Comparison of ENCODE assay signal across 8 mouse cellular contexts in the genomic region with DNA sequence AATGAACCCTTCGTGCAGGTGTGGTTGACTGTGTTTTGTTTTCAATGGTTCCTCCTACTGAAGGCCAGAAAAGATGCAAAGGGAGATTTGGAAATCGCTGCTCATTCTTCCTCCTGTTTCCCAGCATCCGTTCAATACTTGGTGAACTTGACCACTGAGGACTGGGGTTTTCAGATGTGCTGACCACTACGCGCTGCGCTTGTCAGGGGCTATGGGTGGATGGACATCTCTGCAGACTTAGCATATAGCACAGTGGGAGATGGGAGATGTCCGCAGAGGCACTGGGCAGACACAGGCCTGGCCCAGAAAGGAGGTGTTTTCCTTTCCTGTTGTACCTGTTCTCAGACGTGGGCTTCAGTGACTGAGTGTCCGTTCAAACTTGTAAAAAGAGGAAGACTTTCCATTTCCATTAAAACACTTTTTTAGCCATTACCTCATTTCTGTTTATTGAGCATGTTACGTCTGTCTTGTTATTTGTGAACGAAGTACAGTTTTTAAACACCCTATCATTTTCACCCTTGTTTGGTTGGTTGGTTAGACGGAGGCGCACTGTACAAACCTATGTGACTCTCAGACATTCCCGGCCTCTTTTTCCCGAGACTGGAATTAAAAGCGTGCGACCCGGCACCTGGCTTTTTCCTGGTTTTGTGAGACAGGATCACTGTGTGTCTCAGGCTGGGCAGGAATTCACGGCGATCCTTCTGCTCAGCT. TPM values are rescaled to one million over a fixed set of nuclear protein-coding genes. Genes with fewer than 3 reads are reported as not detected.
DNase-seq lines count a peak whose midpoint lies in the region; ATAC-seq and TF ChIP-seq lines count a peak whose summit lies in the region.

No protein-coding gene starts in this region.

- no peaks in the 10 kb centered on the region for H3K36me3 ChIP-seq in kidney, adult 2 months (ENCODE audit: control insufficient read depth, insufficient read depth, low read length)
- no peaks in the 10 kb centered on the region; the same call in 1 of the 2 replicates for H3K36me3 ChIP-seq in embryonic facial prominence, embryonic 11.5 days (replicated peaks; ENCODE audit: control insufficient read depth, insufficient read depth, low read depth, low read length)
- H3K36me3 ChIP-seq in hindbrain, embryonic 15.5 days = peaks cover 19% of the 10 kb centered on the region
- peaks cover 41% of the 10 kb centered on the region for H3K36me3 ChIP-seq in midbrain, embryonic 13.5 days

- peaks cover 7% of the 10 kb centered on the region for H3K4me1 ChIP-seq in kidney, adult 2 months (ENCODE audit: control insufficient read depth, insufficient read depth, low read length)
- H3K4me1 ChIP-seq in embryonic facial prominence, embryonic 11.5 days (ENCODE audit: control insufficient read depth, insufficient read depth, low read length) = no peaks in the 10 kb centered on the region
- peaks cover 15% of the 10 kb centered on the region for H3K4me1 ChIP-seq in hindbrain, embryonic 15.5 days (replicated peaks)
- peaks cover 17% of the 10 kb centered on the region for H3K4me1 ChIP-seq in midbrain, embryonic 13.5 days (replicated peaks)

- no peaks in the 10 kb centered on the region for H3K27me3 ChIP-seq in kidney, adult 2 months (replicated peaks; ENCODE audit: control insufficient read depth, insufficient read depth, low read length)
- no peaks in the 10 kb centered on the region for H3K27me3 ChIP-seq in embryonic facial prominence, embryonic 11.5 days (ENCODE audit: control insufficient read depth, insufficient read depth, low read length)
- H3K27me3 ChIP-seq in hindbrain, embryonic 15.5 days = no peaks in the 10 kb centered on the region
- no peaks in the 10 kb centered on the region for H3K27me3 ChIP-seq in midbrain, embryonic 13.5 days

- 27% methylated on average over 20 of the region's 20 CpGs for WGBS in kidney, adult 2 months
- WGBS in embryonic facial prominence, embryonic 11.5 days = 34% methylated on average over 20 of the region's 20 CpGs
- 34% methylated on average over 20 of the region's 20 CpGs for WGBS in hindbrain, embryonic 15.5 days
- WGBS in midbrain, embryonic 13.5 days = 37% methylated on average over 20 of the region's 20 CpGs

- peak overlapping the region; percentile 87 for H3K4me3 ChIP-seq in kidney, adult 2 months (ENCODE audit: insufficient read depth, low read depth, low read length)
- peak overlapping the region; percentile 75 for H3K4me3 ChIP-seq in embryonic facial prominence, embryonic 11.5 days (ENCODE audit: low read depth, low read length)
- peak overlapping the region; percentile 70 for H3K4me3 ChIP-seq in hindbrain, embryonic 15.5 days
- peak overlapping the region; percentile 63 for H3K4me3 ChIP-seq in midbrain, embryonic 13.5 days (replicated peaks)

- no peak for TF ChIP-seq POLR2A in kidney, adult 2 months (IDR thresholded peaks at IDR 0.05; ENCODE audit: low read depth, low read length)

- no peak for DNase-seq in kidney, adult 2 months
- DNase-seq in kidney, postnatal 4 days = no peak
- no peak for DNase-seq in embryonic facial prominence, embryonic 11.5 days (ENCODE audit: low spot score)
- DNase-seq in urinary bladder, postnatal 25 days (ENCODE audit: low spot score) = no peak
- DNase-seq in spleen, postnatal 10 days (ENCODE audit: low spot score in 2 of 2) = no peak
- no peak for DNase-seq in right cerebral cortex, adult 18-20 months

- peak overlapping the region; percentile 93 for H3K4me2 ChIP-seq in embryonic facial prominence, embryonic 11.5 days (ENCODE audit: low read depth, low read length)
- H3K4me2 ChIP-seq in hindbrain, embryonic 15.5 days = peak overlapping the region; percentile 93
- peak overlapping the region; percentile 82 for H3K4me2 ChIP-seq in midbrain, embryonic 13.5 days (replicated peaks)

- no peak for TF ChIP-seq CTCF in kidney, adult 2 months (conservative IDR thresholded peaks at IDR 0.05; ENCODE audit: insufficient read depth, insufficient read length, low read depth, low read length)

- no peaks in the 10 kb centered on the region for H3K9me3 ChIP-seq in embryonic facial prominence, embryonic 11.5 days (replicated peaks; ENCODE audit: control insufficient read depth, low read length)
- H3K9me3 ChIP-seq in hindbrain, embryonic 15.5 days = no peaks in the 10 kb centered on the region
- H3K9me3 ChIP-seq in midbrain, embryonic 13.5 days = no peaks in the 10 kb centered on the region

- peak; percentile 51 for ATAC-seq in embryonic facial prominence, embryonic 11.5 days (replicated peaks; ENCODE audit: insufficient number of reproducible peaks, low FRiP score, low TSS enrichment, low read depth)
- peak; percentile 63; the same call in 1 of the 2 replicates for ATAC-seq in hindbrain, embryonic 15.5 days (ENCODE audit: low FRiP score, low read depth)
- peak; percentile 16; the same call in 1 of the 2 replicates for ATAC-seq in midbrain, embryonic 13.5 days

- peak overlapping the region; percentile 77 for H3K9ac ChIP-seq in embryonic facial prominence, embryonic 11.5 days (replicated peaks; ENCODE audit: low read length)
- peak overlapping the region; percentile 49 for H3K9ac ChIP-seq in hindbrain, embryonic 15.5 days
- peak overlapping the region; percentile 81 for H3K9ac ChIP-seq in midbrain, embryonic 13.5 days (replicated peaks)

- peak overlapping the region; percentile 62 for H3K27ac ChIP-seq in kidney, adult 2 months (ENCODE audit: insufficient read depth, low read depth, low read length)
- no peak overlapping the region for H3K27ac ChIP-seq in embryonic facial prominence, embryonic 11.5 days (replicated peaks; ENCODE audit: low read depth, low read length)
- peak overlapping the region; percentile 92 for H3K27ac ChIP-seq in hindbrain, embryonic 15.5 days (replicated peaks)
- H3K27ac ChIP-seq in midbrain, embryonic 13.5 days = peak overlapping the region; percentile 86

RNA-seq across cellular contexts. Expression of gene Mtg2, which starts 0.5 kb away (rescaled TPM):
- polyA plus RNA-seq in kidney, adult 2 months (2012; rRNA removed) = 24.3 and 26.2 TPM in 2 replicates
- polyA plus RNA-seq in embryonic facial prominence, embryonic 11.5 days (2014; fragmentation: Nextera tagmentation; extraction: Ambion mirVana) = 25.5 and 28.1 TPM in 2 replicates
- 30.3 and 34.8 TPM in 2 replicates for polyA plus RNA-seq in hindbrain, embryonic 15.5 days (2015; fragmentation: Nextera tagmentation; extraction: Ambion mirVana)
- 37.1 and 37.3 TPM in 2 replicates for polyA plus RNA-seq in midbrain, embryonic 13.5 days (2015; fragmentation: Nextera tagmentation; extraction: Ambion mirVana)

RNA-seq across cellular contexts. Expression of gene Ss18l1, which starts 27.6 kb away (rescaled TPM):
- polyA plus RNA-seq in kidney, adult 2 months (2012; rRNA removed) = 6.7 and 7.5 TPM in 2 replicates
- polyA plus RNA-seq in embryonic facial prominence, embryonic 11.5 days (2014; fragmentation: Nextera tagmentation; extraction: Ambion mirVana) = 8.0 and 9.5 TPM in 2 replicates
- 51.5 and 58.7 TPM in 2 replicates for polyA plus RNA-seq in hindbrain, embryonic 15.5 days (2015; fragmentation: Nextera tagmentation; extraction: Ambion mirVana)
- polyA plus RNA-seq in midbrain, embryonic 13.5 days (2015; fragmentation: Nextera tagmentation; extraction: Ambion mirVana) = 51.2 and 54.8 TPM in 2 replicates

RNA-seq across cellular contexts. Expression of gene Psma7, which starts 27.7 kb away (rescaled TPM):
- 156 and 185 TPM in 2 replicates for polyA plus RNA-seq in kidney, adult 2 months (2012; rRNA removed)
- polyA plus RNA-seq in embryonic facial prominence, embryonic 11.5 days (2014; fragmentation: Nextera tagmentation; extraction: Ambion mirVana) = 751 and 753 TPM in 2 replicates
- polyA plus RNA-seq in hindbrain, embryonic 15.5 days (2015; fragmentation: Nextera tagmentation; extraction: Ambion mirVana) = 541 and 546 TPM in 2 replicates
- polyA plus RNA-seq in midbrain, embryonic 13.5 days (2015; fragmentation: Nextera tagmentation; extraction: Ambion mirVana) = 676 and 705 TPM in 2 replicates

RNA-seq across cellular contexts. Expression of gene Hrh3, which starts 34.4 kb away (rescaled TPM):
- 0.08 and 0.17 TPM in 2 replicates for polyA plus RNA-seq in kidney, adult 2 months (2012; rRNA removed)
- polyA plus RNA-seq in embryonic facial prominence, embryonic 11.5 days (2014; fragmentation: Nextera tagmentation; extraction: Ambion mirVana) = 0.41 and 0.52 TPM in 2 replicates
- 2.0 and 2.6 TPM in 2 replicates for polyA plus RNA-seq in hindbrain, embryonic 15.5 days (2015; fragmentation: Nextera tagmentation; extraction: Ambion mirVana)
- 4.4 and 5.1 TPM in 2 replicates for polyA plus RNA-seq in midbrain, embryonic 13.5 days (2015; fragmentation: Nextera tagmentation; extraction: Ambion mirVana)

RNA-seq across cellular contexts. Expression of gene Lsm14b, which starts 45.1 kb away (rescaled TPM):
- polyA plus RNA-seq in kidney, adult 2 months (2012; rRNA removed) = 27.2 and 29.5 TPM in 2 replicates
- polyA plus RNA-seq in embryonic facial prominence, embryonic 11.5 days (2014; fragmentation: Nextera tagmentation; extraction: Ambion mirVana) = 9.8 and 11.1 TPM in 2 replicates
- polyA plus RNA-seq in hindbrain, embryonic 15.5 days (2015; fragmentation: Nextera tagmentation; extraction: Ambion mirVana) = 18.8 and 20.5 TPM in 2 replicates
- polyA plus RNA-seq in midbrain, embryonic 13.5 days (2015; fragmentation: Nextera tagmentation; extraction: Ambion mirVana) = 20.9 and 24.8 TPM in 2 replicates
